Mouse (Mus musculus) naive thymus-derived CD4-positive, alpha-beta T cell, adult 2 months (primary cell): ENCODE measurements at regions not wholly inside any gene's neighbourhood (a gene's known extent, or its start where the extent isn't known, plus 50 kb on each side); places are given as distances from the start of the nearest gene placed in this dataset.

ENCODE experiments used
- DNase-seq: peaks from one replicate; pipeline ENCODE4 v3.0.0-alpha.2; 2011; ENCODE audit warnings: low read depth

DNA sequence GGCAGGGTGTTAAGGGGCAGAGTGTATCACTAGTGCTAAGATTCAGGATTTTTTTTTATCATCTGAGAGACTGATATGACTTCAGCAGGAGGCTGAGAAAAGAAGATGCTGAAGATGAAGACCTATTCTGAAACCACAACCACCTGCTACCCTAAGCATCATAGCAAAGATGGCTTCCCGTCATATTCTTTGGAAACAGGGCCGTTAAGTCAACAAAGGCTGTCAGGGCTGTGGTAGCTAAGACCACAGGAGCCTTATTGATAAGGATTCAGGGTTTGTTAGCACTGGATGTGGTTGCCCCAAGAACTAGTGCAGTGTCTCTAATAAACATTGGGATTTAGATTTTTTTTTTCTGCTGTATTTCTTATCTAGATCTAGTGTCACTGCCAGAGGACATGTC is 56.7 kb upstream of the Rasgrp1 start:
- DNase-seq = peak; percentile 69

DNA sequence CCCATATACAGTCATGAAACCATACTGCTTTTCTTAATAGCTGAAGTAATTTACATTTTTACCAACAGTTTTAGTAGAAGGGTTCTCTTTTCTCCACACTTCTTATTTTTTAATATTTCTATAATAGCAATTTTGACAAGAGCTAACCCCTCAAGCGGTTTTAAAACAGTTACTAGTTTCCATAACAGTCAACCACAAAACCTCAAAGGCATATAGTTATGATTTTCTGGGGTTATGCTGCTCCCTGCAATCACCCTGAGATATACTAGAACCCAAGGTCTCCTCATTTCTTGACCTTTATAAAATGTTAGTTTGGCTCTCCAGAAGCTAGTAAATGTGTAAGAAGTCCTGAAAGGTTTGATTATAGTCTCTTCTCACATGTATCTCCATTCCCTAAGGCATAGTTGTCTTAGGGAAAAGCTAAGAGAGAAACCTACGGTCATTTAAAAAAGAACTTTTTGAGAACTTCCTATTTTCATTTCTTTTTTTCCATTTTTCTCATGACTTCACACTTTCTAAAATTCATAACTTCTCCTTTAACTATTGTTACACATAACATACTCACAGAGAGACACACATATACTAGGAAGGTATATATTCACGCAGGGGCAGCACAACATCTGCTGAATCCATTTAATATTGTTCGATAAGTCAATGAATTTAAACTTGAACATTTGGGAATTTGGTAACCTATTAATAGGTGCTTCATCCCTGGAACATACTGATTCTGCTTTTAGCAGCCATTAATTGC is 60.8 kb upstream of the Rasgrp1 start:
- DNase-seq = no peak

DNA sequence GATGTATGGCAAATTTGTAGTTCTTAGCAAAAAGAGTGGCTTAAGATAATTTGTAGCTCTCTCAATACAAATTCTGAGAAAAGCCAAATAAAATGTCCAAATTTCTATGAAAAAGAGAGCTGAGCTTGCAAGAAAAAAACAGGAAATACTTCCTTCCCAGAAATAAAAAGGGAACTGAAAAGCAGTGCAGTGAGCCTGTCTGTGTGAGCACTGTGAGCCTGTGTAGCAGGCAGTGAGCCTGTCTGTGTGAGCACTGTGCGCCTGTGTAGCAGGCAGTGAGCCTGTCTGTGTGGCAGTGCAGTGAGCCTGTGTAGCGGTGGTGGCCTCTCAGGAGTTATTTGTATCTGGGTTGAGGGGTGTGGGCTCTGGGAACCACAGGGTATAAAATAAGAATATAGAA is 62.7 kb upstream of the Rasgrp1 start:
- no peak for DNase-seq

DNA sequence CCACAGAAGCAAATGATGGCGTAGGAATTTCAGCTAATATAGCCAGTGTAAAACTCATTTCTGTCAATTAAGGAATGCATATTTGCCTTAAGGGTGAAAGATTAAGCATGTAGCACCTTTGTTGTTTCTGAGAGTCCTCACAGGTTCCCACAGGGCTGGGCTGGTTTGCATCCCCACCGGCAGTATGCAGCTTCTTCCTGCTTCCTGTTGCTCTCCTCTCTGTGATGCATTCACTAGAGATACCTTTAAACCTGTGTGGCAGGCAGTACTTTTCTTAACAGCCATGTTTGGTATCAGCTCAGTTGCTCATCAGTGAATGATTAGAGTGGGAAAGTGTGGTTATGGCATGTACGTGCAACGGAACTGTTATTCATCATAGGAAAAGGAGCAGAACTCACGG is 65.4 kb upstream of the Rasgrp1 start:
- peak; percentile 70 for DNase-seq

DNA sequence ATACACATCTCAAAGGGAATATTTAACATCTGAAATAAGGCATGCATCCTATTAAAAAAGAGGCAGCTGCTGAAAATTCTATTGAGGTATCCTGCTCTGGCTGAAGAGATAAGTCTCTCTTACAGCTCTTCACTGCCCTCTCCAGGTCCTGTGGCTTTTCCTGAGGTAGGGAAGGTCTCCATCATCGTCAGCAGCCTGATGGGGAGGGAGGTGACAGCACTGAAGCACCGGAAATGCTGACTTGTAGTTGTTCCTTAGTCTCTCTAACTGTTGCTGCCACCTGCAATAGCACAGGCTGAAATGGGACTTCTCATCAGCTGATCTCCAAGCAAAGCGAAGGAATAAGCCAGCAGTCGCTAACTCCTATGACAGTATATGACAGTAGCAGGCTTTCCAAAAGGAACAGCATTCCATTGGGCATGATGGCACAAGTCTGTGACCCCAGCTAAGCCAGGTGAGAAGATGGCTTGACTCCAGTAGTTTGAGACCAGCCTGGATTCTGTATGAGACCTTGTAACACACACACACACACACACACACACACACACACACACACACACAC is 69.3 kb upstream of the Rasgrp1 start:
- peak; percentile 69 for DNase-seq

DNA sequence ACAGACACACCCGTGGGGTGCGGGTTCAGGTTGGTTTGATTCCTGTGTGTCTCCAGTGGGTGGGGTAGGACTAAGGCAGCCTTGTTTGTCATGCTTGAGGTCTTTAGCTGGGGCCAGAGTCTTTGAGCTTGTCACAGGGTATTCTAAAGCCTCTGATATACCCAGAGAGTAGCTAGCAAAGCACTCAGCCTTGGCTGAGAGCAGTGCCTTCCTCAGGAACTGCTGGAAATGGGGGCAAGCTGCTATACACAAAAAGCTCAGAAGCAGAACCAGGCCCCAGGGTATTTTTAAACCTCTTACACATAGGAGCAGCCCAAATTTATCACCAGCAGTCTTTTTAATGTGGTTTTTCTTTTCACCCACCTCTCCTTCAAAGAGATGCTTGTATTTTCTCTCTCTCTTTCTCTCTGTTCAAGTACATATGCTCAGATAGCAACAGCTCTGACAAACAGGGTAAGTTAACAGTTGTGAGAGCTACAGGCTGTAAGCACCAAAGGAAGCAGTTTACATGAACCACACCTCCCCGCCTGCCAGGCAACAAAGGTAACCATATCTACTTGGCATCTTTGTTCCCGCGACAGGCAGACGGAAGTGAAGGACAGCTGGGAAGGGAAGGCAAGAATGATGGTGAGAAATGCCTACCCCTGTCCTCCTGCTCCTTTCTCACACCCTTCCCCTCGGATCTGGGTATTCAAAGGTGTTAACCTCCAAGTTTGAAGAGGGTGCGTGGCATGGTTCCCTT is 74.6 kb upstream of the Rasgrp1 start:
- peak; percentile 83 for DNase-seq

DNA sequence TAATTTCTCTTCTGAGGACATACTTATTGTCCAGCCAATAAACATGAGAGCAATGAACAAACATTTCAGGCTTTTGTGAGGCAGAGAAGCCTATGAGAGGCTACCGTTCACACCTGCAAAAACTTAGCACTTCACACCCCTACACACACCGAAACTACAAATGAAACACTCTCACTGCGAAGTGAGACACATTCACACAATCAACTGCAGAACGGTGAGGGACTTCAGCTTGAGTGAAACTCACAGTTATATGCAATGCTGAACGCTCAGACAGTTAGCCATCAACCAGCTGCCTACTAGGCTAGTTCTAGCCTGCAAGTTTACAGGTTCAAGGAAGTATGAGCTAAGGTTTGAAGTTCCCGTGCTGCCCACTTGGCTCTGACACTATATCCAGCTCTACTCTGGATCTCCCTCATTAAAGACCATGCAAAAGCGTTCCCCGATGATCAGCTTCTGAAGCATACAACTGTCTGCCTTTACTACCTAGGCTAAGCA is 75.4 kb upstream of the Rasgrp1 start:
- DNase-seq = no peak

DNA sequence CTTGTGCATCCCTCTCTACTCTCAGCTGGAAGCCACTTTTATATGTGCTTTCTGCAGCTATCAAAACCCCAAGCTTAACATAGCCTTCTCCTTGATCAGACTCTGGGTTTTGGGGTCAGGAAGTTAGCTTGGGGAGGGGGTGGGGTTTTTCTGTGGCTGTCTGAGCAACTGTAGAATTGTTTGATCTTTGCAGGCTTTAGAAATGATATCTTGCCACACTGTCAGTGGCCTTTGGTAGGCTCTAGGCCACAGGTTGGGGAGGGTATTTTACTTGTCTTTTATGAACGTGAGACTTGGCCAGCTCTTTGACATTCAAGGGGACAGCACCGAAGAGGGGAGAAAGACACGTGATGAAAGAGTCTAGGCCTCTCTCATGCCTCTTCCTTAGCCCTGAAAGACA is 75.9 kb upstream of the Rasgrp1 start:
- peak; percentile 83 for DNase-seq

DNA sequence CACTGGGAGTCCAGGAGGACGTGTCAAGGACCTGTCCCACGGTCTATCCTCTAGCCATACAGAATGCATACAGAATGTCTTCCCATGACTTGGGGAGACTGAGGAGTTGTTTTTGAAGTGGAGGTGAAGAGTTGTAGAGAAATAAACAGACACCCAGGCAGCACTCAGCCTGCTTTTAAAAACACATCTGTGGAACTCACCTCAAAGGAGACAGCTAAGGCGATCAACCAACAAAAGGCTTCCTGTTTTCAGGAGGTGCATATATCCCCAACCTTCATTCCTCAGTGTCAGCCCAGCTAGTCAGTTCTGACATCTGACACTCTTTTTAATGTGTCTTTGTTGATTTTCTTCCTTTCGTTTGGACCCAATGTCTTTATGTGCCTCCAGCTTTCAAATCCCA is 78.6 kb upstream of the Rasgrp1 start:
- peak; percentile 73 for DNase-seq

DNA sequence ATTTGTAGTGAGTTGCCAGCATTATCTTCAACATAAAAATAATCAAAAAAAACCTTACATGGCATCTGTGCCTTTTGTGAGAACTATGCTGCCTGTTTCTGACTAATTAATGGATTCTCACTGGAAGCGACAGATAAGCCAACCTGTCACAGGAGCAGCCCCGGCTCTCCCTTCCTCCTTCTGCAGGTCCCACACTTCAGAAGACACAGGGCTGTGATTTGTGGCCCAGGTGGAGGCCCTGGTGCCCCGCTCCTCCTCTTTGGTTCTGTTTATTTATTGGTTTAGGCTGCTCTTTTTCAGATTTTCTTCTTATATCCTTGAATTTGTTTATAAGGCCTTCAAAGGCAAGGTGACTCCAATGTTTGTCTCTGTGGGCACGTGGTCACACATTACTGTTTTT is 80.0 kb upstream of the Rasgrp1 start:
- DNase-seq = no peak

DNA sequence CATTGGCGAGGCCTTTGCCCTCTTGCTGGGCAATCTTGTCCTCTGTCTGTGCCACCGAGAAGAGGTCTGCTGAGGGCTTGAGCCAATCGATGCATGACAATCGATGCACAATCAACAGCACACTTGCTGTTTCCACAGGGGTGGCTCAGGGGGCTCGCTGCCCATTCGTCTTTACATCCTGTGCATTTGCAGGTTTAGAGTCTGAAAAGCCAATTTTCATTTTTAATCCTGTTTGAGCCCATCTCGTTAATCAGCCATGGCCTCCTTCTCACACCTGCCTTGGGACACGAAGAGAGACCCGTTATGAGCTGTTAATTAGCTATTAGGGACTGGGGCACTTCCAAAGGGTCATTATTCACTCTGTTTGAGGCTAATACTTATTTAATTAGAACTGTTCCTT is 86.4 kb upstream of the Rasgrp1 start:
- no peak for DNase-seq

DNA sequence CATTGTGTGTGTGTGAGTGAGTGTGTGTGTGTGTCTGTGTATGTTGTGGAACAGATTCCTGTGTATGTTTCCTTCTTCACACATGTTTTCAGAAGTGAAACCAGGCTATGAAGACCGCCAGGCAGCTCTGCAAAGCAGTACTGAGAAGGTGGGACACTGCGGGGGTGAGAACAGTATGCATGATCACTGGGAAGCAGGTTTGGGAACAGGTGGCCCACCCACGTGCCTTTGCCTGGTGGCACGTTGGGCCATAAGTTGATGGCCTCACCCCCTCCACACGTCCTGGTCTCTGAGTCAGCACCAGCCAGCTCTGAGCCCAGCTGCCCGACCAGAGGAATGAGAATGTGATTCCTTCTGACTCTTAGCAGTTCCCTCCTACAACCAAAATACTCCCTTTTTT is 89.2 kb upstream of the Rasgrp1 start:
- peak; percentile 66 for DNase-seq

DNA sequence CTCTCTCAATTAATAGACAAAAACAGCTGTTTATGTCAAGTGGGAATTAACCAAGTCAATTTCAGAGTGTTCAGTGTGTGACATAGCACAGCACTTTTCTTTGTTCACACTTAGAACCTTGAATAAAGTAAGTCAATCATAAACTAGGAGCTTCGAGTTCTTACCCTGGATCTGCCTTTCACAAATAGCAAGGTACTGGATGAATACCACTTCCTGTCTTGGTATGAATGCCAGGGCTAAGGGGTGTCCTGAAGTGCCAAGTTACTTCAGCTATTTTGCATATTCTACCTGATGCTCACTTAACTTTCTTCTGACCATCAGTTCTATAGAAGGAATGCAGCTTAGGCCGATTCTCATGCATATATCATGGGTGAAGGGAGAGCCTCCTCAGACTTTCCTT is 90.1 kb upstream of the Rasgrp1 start:
- DNase-seq = peak; percentile 43

DNA sequence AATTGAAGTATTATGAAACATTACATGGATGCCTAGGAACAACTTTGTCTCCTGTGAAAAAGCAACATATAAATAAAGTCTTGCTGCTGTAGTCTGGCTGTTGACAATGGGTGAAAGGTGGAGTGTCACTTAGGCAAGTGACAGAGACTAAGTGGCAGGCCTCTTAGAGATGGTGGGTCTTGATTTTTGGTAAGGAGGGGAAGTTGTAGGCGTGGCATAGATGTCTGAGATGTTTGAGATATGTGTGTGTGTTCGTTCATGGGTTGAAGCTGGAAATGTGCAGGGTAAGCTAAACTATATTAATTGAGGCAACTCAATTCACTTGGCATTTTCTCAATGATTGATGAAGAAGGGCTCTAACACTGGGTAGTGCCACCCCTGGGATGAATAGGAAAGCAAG is 90.7 kb upstream of the Rasgrp1 start:
- DNase-seq = peak; percentile 39

DNA sequence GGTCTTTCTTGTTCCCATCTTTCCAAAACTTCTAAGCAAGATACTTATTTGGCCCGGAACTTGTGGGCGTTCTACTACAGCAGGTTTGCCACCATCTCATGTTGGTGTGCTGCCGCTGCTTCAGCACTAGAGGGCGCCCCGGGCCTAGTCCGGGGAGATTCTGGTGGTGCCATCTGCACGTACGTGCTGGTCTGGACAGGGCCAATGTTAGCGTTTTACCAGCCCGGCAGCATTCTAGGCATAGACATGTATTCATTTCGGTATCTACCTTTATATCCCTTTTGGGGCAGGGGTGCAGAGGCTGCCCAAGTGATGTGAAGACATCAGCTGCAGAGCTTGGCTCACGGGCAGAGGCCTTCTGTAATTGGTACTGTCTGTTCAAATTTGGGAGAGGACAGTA is 95.3 kb upstream of the Rasgrp1 start:
- DNase-seq = no peak

DNA sequence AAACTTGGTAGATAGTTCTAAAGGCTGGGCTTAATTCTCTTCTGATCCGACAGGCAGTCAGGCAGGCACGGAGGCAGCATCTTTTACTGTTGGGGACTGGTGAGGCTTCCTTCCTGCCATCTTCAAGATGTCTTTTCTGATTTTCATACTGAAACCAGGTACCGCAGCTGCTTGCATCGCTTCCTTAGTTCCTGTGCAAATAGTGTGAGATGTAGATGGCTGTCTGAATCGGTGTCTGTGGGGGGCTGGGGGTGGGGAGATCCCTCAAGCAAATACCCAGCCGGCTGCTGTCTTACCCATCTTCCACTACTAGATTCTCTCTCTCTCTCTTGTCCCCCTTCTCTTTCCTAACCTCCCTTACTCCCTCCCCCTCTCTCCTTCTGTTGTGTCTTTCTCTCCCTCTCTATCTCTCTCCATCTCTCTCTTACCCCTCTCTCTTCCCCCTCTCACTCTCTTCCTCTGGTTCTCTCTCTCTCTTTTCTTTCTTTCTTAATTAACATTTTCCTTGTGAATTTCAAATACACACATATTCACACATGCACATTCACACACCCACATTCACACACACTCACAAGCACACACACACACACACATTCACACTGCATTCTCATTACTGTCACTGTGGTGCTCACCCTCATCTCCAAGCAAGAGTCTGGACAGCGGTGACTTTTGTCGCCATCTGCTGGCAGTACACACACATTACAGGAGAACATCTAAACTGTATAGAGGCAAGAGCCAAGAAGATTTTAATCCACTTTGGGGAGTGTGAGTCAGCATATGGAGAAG is 96.0 kb upstream of the Rasgrp1 start:
- DNase-seq = peak; percentile 91

DNA sequence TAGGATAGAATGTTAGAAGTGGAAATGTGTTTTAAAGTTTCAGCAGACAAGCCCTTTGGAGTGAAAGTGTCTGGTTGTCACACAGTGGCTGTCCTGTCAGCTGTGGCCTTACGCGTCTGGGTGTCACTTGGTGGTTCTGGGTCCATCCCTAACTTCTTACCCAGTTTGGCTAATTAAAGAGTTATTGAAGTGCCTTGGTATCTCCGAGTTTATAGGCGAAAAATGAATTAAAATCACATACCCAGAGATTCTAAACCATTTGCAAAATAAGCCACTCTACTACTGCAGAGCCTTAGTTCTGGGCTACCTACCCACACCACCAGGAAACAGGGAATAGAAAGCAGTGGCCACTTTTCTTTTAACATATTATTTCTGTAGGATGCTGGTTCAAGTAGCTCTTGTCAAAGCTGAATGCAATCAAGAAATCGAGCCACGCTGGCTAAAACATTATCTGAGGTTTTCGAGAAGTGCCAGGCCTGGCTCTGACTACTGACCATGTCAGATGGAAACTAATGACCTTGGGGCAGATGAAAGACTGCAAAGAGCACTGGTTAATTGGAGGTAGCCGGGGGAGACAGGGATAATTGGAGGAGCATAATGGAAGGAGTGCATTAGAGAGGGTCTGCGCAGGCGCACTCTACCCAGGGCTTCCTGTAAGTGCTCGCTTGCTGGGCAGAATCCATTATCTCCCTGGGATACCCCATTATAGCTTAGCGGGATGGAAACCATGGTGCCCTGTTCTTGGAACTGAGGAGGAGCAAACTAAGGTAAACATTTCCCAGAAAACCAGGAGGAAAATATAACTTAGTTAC is 96.8 kb upstream of the Rasgrp1 start:
- no peak for DNase-seq

DNA sequence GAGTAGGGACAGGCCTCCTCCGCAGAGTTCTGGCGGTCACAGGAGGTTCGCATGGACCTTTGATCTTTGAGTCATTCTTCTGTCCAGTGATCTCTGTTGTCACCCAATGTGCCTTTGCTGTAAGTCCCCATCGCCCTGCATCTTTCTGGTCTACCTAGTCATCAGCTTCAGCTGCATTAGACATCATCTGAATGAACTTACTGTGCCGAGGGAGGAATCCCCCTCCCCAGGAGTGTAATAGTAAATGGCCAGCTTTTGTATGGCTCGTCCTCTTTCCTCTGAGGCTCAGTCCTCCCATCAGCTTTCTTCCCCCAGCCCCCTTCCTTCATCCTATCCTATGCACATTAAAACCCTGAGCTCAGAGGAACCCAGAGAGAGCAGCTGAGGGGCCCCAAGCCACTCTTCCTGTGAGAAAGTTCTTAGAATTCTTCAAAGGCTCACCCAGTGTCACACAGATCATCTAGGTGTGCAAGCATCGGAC is 98.0 kb upstream of the Rasgrp1 start:
- DNase-seq = peak; percentile 72

DNA sequence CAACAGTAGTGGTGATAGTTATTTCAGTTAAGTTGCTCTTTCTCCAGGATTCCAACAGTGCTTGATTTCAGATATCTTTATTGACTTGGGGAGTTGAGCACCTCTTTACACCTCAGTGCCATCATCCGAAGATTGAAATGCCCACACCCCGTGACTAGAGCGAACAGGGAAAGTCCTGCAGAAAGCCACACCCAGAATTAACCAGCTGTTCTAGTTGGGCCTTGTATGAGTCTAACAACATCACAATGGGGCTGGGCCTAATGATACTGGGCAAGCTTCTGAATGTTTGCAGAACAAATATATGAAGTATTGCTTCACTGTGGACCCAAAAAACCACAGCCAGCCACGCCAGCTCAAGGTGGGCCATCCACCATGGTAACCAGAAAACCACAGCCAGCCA is 100.1 kb upstream of the Rasgrp1 start:
- no peak for DNase-seq

DNA sequence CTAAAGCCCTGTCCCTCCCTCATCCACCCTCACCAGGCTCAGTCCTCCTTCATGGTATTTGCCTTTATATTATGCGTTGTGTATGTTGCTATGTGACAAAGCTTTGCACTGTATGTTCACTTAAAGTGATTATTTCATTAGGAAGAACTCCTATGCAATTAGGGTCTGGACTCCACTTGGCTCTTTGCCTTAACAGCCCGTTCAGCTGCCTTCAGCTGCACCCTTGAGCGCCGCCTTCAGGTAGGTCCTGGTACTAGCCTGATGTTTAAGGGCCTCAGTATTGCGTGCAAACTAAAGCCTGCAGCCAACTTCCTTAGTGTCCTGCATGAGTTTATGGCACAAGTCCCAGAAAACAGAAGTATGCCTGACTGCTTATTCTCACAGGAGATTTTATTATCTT is 101.9 kb upstream of the Rasgrp1 start:
- DNase-seq = peak; percentile 87

DNA sequence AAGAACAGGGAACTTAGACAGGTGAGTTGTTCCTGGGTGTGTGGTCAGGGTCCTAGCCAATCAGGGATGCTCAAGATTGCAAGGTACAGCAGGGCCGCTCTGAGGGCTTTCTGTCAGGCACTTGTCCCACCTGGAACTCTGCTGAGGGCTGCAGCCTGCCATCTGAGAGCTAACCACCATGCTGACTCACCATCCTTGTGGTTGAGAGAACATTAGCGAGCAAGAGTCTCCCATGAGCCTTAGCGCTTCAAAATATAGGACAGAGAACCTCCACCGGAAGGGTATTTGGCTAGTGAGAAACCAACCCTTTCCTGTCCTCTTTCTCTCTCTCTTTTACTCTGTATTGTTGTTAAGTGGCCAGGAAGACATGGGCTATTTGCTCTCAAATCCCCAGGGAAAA is 104.1 kb upstream of the Rasgrp1 start:
- peak; percentile 78 for DNase-seq
